Mouse (Mus musculus) G1E (cell line): ENCODE results near the gene Vps52. TPM values are rescaled to one million over a fixed set of nuclear protein-coding genes. Genes with fewer than 3 reads are reported as not detected.

Experiments
- ATAC-seq: 2 replicates; pipeline ENCODE4 v1.8.0; 2016; ENCODE audit warnings: mild to moderate bottlenecking; ENCODE audit not compliant: insufficient number of reproducible peaks, poor library complexity, low FRiP score, severe bottlenecking; ENCODE audit errors: extremely low read depth
- DNase-seq: peaks from one replicate; pipeline ENCODE4 v3.0.0; 2012; ENCODE audit warnings: low spot score
- H3K27me3 ChIP-seq: 2 replicates; pipeline ENCODE4 v1.6.1; 2012; ENCODE audit warnings: mild to moderate bottlenecking, low read length, inconsistent platforms; ENCODE audit not compliant: insufficient read depth
- H3K36me3 ChIP-seq: replicated peaks from 2 replicates; pipeline ENCODE3; 2012; ENCODE audit warnings: mild to moderate bottlenecking, inconsistent platforms
- H3K4me1 ChIP-seq: 2 replicates; pipeline ENCODE4 v1.6.1; 2012; ENCODE audit warnings: low read depth, low read length, inconsistent platforms, mixed read lengths; ENCODE audit not compliant: insufficient read depth
- H3K4me3 ChIP-seq: 2 replicates; pipeline ENCODE4 v1.5.1; 2012; ENCODE audit warnings: low read depth, mild to moderate bottlenecking, inconsistent platforms, low read length, moderate library complexity, mixed read lengths
- H3K9me3 ChIP-seq: replicated peaks from 2 replicates; pipeline ENCODE4 v1.6.1; 2012; ENCODE audit warnings: inconsistent platforms
- CTCF ChIP-seq: IDR thresholded peaks from 2 replicates; pipeline ENCODE4 v1.5.1; 2012; ENCODE audit warnings: low read depth, low read length, inconsistent platforms, mixed read lengths
- GATA1 ChIP-seq: IDR thresholded peaks from 2 replicates; pipeline ENCODE4 v1.6.1; 2012; ENCODE audit warnings: borderline replicate concordance, low read length, inconsistent platforms, mixed read lengths
- GATA2 ChIP-seq: IDR thresholded peaks from 2 replicates; pipeline ENCODE4 v1.6.1; 2012; ENCODE audit warnings: low read depth, low read length, inconsistent platforms, borderline replicate concordance
- POLR2AphosphoS5 ChIP-seq: IDR thresholded peaks from 2 replicates; pipeline ENCODE4 v1.6.1; 2012; ENCODE audit warnings: low read depth, low read length, inconsistent platforms; ENCODE audit not compliant: insufficient replicate concordance
- TAL1 ChIP-seq: conservative IDR thresholded peaks from 2 replicates; pipeline ENCODE4 v1.6.1; 2012; ENCODE audit warnings: low read depth, low read length, inconsistent platforms, mixed read lengths
- polyA plus RNA-seq: library from polyadenylated mRNA; stranded (reverse); fragments of >175 nt; gene quantifications from 2 replicates; pipeline ENCODE4 v1.2.3, GENCODE M21; 2012
- total RNA-seq, 2 experiments: library from RNA; stranded (forward) in 1 of 2; stranded (reverse) in 1 of 2; fragments of 200-1000 nt in 1 of 2; fragments of >200 nt in 1 of 2; fragmentation: Nextera tagmentation in 1 of 2; gene quantifications; 2 replicates each; pipeline ENCODE4 v1.2.3; 2014 to 2017

The Vps52 gene
- total and polyA plus RNA-seq, 3 experiments: 19.8 to 48.9 (median 30.0) TPM

DNA sequence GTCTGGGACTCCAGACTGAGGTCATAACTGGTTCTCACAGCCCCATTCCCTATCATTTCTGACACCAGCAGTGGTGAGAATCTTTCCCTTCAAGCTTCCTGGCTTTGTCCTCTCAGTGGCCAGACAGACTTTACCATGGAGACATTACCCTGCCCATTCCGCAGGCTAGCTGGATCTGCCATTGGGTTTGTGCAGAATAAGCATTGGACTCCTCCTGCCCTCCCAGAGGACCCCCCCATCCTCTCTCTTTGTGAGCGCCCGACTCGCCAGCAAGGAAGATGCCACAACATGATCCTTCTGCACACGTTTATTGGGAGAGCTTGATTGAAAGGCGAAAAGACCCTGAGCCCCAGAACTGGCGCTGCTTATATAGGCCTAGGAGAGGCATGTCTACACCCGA is 57.8 kb downstream of the Vps52 start:
- DNase-seq (no peak), ATAC-seq (no peak)
- no peak for TF ChIP-seq TAL1
- TF ChIP-seq POLR2AphosphoS5: no peak
- TF ChIP-seq GATA2: no peak
- TF ChIP-seq GATA1: no peak
- no peak for TF ChIP-seq CTCF
- no peaks in the 10 kb centered on the region for H3K36me3 ChIP-seq
- peaks cover 14% of the 10 kb centered on the region for H3K9me3 ChIP-seq
- H3K4me3 ChIP-seq: no peak overlapping the region
- peaks cover 11% of the 10 kb centered on the region; the same call in 1 of the 2 replicates for H3K27me3 ChIP-seq
- no peaks in the 10 kb centered on the region for H3K4me1 ChIP-seq

Other genes starting within 250 kb of the Vps52 start
Only the 20 nearest of the 33 such genes appear.
- 381 and 417 TPM in 2 replicates for gene Rps28, start 131.2 kb upstream of the Vps52 start, total RNA-seq (2014; fragmentation: Nextera tagmentation)
- gene Rps28, start 131.2 kb upstream of the Vps52 start, total RNA-seq (2017): 3,098 and 4,163 TPM in 2 replicates
- gene Rps28, start 131.2 kb upstream of the Vps52 start, polyA plus RNA-seq: 4,132 and 6,951 TPM in 2 replicates
- gene Ndufa7, start 131.2 kb upstream of the Vps52 start, total RNA-seq (2014; fragmentation: Nextera tagmentation): 131 and 137 TPM in 2 replicates
- 253 and 307 TPM in 2 replicates for gene Ndufa7, start 131.2 kb upstream of the Vps52 start, total RNA-seq (2017)
- gene Ndufa7, start 131.2 kb upstream of the Vps52 start, polyA plus RNA-seq: 636 and 723 TPM in 2 replicates
- gene Cd320, start 112.7 kb upstream of the Vps52 start, total RNA-seq (2014; fragmentation: Nextera tagmentation): 2.3 and 4.5 TPM in 2 replicates
- 5.7 and 6.0 TPM in 2 replicates for gene Cd320, start 112.7 kb upstream of the Vps52 start, total RNA-seq (2017)
- 8.1 and 12.7 TPM in 2 replicates for gene Cd320, start 112.7 kb upstream of the Vps52 start, polyA plus RNA-seq
- not detected in 2 replicates for gene Gm7029, start 82.0 kb upstream of the Vps52 start, total RNA-seq (2014; fragmentation: Nextera tagmentation)
- gene Gm7029, start 82.0 kb upstream of the Vps52 start, total RNA-seq (2017): not detected in 2 replicates
- not detected in 2 replicates for gene Gm7029, start 82.0 kb upstream of the Vps52 start, polyA plus RNA-seq
- 16.2 and 58.2 TPM in 2 replicates for gene Kifc1, start 65.2 kb upstream of the Vps52 start, total RNA-seq (2014; fragmentation: Nextera tagmentation)
- gene Kifc1, start 65.2 kb upstream of the Vps52 start, total RNA-seq (2017): 31.7 and 33.7 TPM in 2 replicates
- gene Kifc1, start 65.2 kb upstream of the Vps52 start, polyA plus RNA-seq: 63.7 and 76.6 TPM in 2 replicates
- not detected in 2 replicates for gene Platr17, start 50.7 kb upstream of the Vps52 start, total RNA-seq (2014; fragmentation: Nextera tagmentation)
- gene Platr17, start 50.7 kb upstream of the Vps52 start, total RNA-seq (2017): not detected in 2 replicates
- 0.13 TPM in 1 of 2 replicates, not detected in the other for gene Platr17, start 50.7 kb upstream of the Vps52 start, polyA plus RNA-seq
- 72.7 and 73.2 TPM in 2 replicates for gene Daxx, start 46.4 kb upstream of the Vps52 start, total RNA-seq (2014; fragmentation: Nextera tagmentation)
- 33.0 and 46.3 TPM in 2 replicates for gene Daxx, start 46.4 kb upstream of the Vps52 start, total RNA-seq (2017)
- 58.8 and 67.4 TPM in 2 replicates for gene Daxx, start 46.4 kb upstream of the Vps52 start, polyA plus RNA-seq
- gene Tapbp, start 39.9 kb upstream of the Vps52 start, total RNA-seq (2014; fragmentation: Nextera tagmentation): 34.0 and 43.0 TPM in 2 replicates
- 17.0 and 18.5 TPM in 2 replicates for gene Tapbp, start 39.9 kb upstream of the Vps52 start, total RNA-seq (2017)
- gene Tapbp, start 39.9 kb upstream of the Vps52 start, polyA plus RNA-seq: 142 and 157 TPM in 2 replicates
- 9.5 and 15.8 TPM in 2 replicates for gene Zbtb22, start 39.9 kb upstream of the Vps52 start, total RNA-seq (2014; fragmentation: Nextera tagmentation)
- gene Zbtb22, start 39.9 kb upstream of the Vps52 start, total RNA-seq (2017): 19.7 and 22.2 TPM in 2 replicates
- gene Zbtb22, start 39.9 kb upstream of the Vps52 start, polyA plus RNA-seq: 41.9 and 42.1 TPM in 2 replicates
- gene Rgl2, start 26.3 kb upstream of the Vps52 start, total RNA-seq (2014; fragmentation: Nextera tagmentation): 27.0 and 32.9 TPM in 2 replicates
- 35.5 and 38.9 TPM in 2 replicates for gene Rgl2, start 26.3 kb upstream of the Vps52 start, total RNA-seq (2017)
- 145 and 166 TPM in 2 replicates for gene Rgl2, start 26.3 kb upstream of the Vps52 start, polyA plus RNA-seq
- 63.5 and 75.3 TPM in 2 replicates for gene Pfdn6, start 15.5 kb upstream of the Vps52 start, total RNA-seq (2014; fragmentation: Nextera tagmentation)
- 133 and 141 TPM in 2 replicates for gene Pfdn6, start 15.5 kb upstream of the Vps52 start, total RNA-seq (2017)
- gene Pfdn6, start 15.5 kb upstream of the Vps52 start, polyA plus RNA-seq: 347 and 373 TPM in 2 replicates
- 29.6 and 34.2 TPM in 2 replicates for gene Wdr46, start 15.2 kb upstream of the Vps52 start, total RNA-seq (2014; fragmentation: Nextera tagmentation)
- gene Wdr46, start 15.2 kb upstream of the Vps52 start, total RNA-seq (2017): 30.7 and 31.1 TPM in 2 replicates
- gene Wdr46, start 15.2 kb upstream of the Vps52 start, polyA plus RNA-seq: 72.2 and 83.2 TPM in 2 replicates
- 1.7 and 1.9 TPM in 2 replicates for gene B3galt4, start 4.3 kb upstream of the Vps52 start, total RNA-seq (2014; fragmentation: Nextera tagmentation)
- gene B3galt4, start 4.3 kb upstream of the Vps52 start, total RNA-seq (2017): 3.0 and 3.6 TPM in 2 replicates
- 10.9 and 13.5 TPM in 2 replicates for gene B3galt4, start 4.3 kb upstream of the Vps52 start, polyA plus RNA-seq
- gene Rps18, start 189 bp downstream of the Vps52 start, total RNA-seq (2014; fragmentation: Nextera tagmentation): 2,195 and 2,298 TPM in 2 replicates
- gene Rps18, start 189 bp downstream of the Vps52 start, total RNA-seq (2017): 1,704 and 1,830 TPM in 2 replicates
- gene Rps18, start 189 bp downstream of the Vps52 start, polyA plus RNA-seq: 739 and 1,633 TPM in 2 replicates
- not detected in 2 replicates for gene H2-K1, start 44.5 kb downstream of the Vps52 start, total RNA-seq (2014; fragmentation: Nextera tagmentation)
- gene H2-K1, start 44.5 kb downstream of the Vps52 start, total RNA-seq (2017): 0.16 and 0.23 TPM in 2 replicates
- 0.58 and 0.74 TPM in 2 replicates for gene H2-K1, start 44.5 kb downstream of the Vps52 start, polyA plus RNA-seq
- 8.4 and 9.7 TPM in 2 replicates for gene Ring1, start 68.9 kb downstream of the Vps52 start, total RNA-seq (2014; fragmentation: Nextera tagmentation)
- gene Ring1, start 68.9 kb downstream of the Vps52 start, total RNA-seq (2017): 10.9 and 13.1 TPM in 2 replicates
- gene Ring1, start 68.9 kb downstream of the Vps52 start, polyA plus RNA-seq: 46.4 and 59.9 TPM in 2 replicates
- 77.5 and 87.1 TPM in 2 replicates for gene H2-Ke6, start 72.2 kb downstream of the Vps52 start, total RNA-seq (2014; fragmentation: Nextera tagmentation)
- gene H2-Ke6, start 72.2 kb downstream of the Vps52 start, total RNA-seq (2017): 44.7 and 45.9 TPM in 2 replicates
- 58.6 and 78.0 TPM in 2 replicates for gene H2-Ke6, start 72.2 kb downstream of the Vps52 start, polyA plus RNA-seq
- 16.9 and 17.5 TPM in 2 replicates for gene Slc39a7, start 75.9 kb downstream of the Vps52 start, total RNA-seq (2014; fragmentation: Nextera tagmentation)
- gene Slc39a7, start 75.9 kb downstream of the Vps52 start, total RNA-seq (2017): 58.0 and 60.1 TPM in 2 replicates
- gene Slc39a7, start 75.9 kb downstream of the Vps52 start, polyA plus RNA-seq: 66.0 and 98.1 TPM in 2 replicates
- gene Rxrb, start 76.0 kb downstream of the Vps52 start, total RNA-seq (2014; fragmentation: Nextera tagmentation): 27.7 and 29.7 TPM in 2 replicates
- gene Rxrb, start 76.0 kb downstream of the Vps52 start, total RNA-seq (2017): 30.5 and 34.7 TPM in 2 replicates
- gene Rxrb, start 76.0 kb downstream of the Vps52 start, polyA plus RNA-seq: 175 and 211 TPM in 2 replicates
- gene Col11a2, start 83.6 kb downstream of the Vps52 start, total RNA-seq (2014; fragmentation: Nextera tagmentation): 0.45 and 0.92 TPM in 2 replicates
- gene Col11a2, start 83.6 kb downstream of the Vps52 start, total RNA-seq (2017): 0.58 and 1.6 TPM in 2 replicates
- gene Col11a2, start 83.6 kb downstream of the Vps52 start, polyA plus RNA-seq: 1.9 and 2.3 TPM in 2 replicates